Mouse (Mus musculus) thymus, postnatal 0 days (tissue): ENCODE results near the gene Upf3b. TPM values are rescaled to one million over a fixed set of nuclear protein-coding genes. Genes with fewer than 3 reads are reported as not detected.
"Not testable (repeated sequence)": the region's sequence is repeated elsewhere in the genome, so short reads cannot be mapped to it uniquely, and the experiment has no call there.

Experiments used
- DNase-seq: peaks from one replicate; pipeline ENCODE4 v3.0.0-alpha.2; 2015; ENCODE audit warnings: low spot score
- polyA plus RNA-seq: library from polyadenylated mRNA; unstranded; fragments of >200 nt; fragmentation: Nextera tagmentation; extraction: Ambion mirVana; gene quantifications from 2 replicates; pipeline ENCODE4 v1.2.1, GENCODE M21; 2015

Upf3b gene
- 21.7 and 25.0 TPM in 2 replicates for polyA plus RNA-seq

DNA sequence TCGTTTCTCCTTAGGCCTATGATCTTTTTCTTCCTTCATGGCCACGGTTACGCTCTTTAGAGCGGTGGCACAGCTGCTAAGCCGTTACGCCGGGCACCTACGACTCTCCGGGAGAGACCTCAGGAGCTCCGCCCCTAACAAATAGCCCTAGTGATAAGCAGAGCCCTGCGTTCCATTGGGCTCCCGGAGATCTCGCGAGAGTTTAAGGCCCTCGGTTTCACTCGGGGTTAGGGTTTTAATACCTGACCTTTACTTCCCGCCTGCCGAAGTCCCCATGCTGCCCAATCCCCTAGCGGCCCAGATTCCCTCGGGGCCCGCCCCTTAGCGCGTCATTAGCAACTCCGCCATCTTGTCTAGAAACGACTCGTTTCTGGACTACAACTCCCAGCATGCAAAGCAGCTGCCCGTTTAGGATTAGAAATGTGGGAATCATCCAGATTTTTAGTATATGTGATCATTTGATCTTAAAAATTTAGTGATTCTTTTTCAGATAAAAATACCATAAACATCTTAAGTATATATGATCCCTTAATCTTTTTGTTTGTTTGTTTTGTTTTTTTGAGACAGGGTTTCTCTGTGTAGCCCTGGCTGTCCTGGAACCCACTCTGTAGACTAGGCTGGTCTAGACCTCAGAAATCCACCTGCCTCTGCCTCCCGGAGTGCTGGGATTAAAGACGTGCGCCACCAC is at the start of gene Upf3b:
Gene Upf3b (minus strand): TSS at position 130 of the 688 bp plus-strand sequence.
- DNase-seq, result peak; percentile 94

DNA sequence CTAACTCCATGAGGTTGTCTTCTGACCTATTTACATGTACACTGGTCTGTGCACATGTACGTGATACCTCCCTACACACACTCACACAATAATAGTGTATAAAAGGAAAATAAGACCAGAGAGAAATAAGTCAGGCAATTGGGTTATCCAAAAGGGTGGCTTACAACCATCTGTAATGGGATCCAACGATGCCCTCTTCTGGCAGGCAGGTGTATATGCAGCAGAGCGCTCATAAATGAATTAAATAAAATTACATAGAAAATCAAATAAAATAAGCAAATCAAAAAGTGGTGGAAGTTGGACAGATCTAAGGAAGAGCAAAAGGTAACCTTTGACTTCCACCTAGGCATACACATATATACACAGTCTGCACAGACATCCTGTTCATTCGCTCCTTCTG is 47.7 kb upstream of the Upf3b start:
- DNase-seq, result peak; percentile 4

DNA sequence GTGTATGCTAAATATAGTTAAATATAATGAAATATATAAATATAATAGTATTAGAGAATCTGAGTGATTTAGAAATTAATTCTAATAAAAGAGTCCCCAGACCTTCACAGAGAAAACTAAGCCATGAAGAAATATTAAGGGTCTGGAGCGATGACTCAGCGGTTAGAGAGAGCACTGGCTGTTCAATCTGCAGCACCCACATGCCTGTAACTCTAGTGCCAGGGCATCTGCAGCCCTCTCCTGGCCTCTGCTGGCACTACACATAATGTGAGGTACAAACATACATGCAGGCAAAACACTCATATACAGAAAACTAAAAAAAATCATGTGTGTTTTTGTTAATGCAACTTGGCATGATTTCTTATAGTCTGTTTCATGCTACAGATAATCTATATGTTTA is 34.8 kb upstream of the Upf3b start:
- peak; percentile 42 for DNase-seq

DNA sequence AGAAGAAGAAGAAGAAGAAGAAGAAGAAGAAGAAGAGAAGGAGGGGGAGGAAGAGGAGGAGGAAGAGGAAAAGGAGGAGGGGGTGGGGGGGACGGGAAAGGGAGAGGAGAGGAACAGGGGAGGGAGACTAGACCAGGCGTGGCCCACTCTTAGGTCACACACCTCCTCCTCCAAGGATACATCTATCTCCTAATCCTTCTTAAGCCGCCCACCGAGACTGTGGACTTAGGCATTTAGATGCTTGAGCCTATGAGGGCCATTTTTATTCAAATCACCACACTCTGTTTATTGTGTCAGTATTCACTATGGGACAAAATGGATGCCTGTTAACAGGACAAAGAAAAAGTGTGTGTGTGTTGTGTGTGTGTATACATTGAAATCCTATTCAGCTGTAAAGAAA is 34.4 kb upstream of the Upf3b start:
- DNase-seq, result not testable (repeated sequence)

DNA sequence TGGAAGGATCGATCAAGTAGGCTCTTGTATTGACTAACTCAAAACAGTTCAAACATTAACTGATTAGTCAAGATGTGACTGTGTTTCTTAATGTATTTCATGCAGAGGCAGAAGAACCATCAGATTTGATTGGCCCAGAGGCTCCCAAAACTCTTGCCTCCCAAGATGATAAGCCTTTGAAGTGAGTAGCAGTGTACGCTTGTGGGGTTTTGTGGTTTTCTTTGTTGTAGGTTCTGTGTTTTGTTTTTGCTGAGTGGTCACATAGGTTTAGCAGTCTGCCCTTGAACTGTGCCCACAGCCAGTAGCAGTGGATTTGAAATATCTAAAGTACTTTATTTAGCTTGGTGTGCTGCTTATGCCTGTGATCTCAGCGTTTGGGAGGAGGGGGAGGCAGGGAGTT is 31.6 kb upstream of the Upf3b start:
- DNase-seq, result peak; percentile 21

DNA sequence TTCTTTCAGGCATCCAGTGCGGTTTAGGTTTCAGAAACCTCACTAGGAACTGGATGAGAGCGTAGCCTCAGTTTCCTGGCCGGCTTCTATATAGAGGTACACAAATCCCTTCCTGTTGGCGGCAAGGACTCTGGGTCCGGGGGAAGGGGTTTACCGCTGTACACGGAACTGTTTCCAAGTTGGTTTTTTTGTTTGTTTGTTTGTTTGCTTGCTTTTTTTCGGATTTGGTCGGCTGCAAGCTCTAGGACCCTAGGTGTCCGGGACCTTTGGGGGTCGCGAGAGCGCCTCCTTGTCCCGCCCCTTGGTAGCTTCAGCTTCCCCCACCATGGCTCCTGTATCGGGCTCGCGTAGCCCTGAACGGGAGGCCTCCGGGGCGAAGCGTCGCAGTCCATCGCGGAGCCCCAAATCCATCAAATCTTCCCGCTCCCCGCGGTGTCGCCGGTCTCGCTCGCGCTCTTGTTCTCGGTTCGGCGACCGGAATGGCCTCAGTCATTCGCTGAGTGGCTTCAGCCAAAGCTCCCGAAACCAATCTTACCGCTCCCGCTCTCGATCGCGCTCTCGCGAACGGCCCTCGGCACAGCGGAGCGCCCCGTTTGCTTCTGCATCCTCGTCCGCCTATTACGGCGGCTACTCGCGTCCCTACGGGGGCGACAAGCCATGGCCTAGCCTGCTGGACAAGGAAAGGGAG is 16.7 kb upstream of the Upf3b start, which contains the start of gene Nkap:
Gene Nkap (plus strand): TSS at position 125 of the 688 bp plus-strand sequence.
- DNase-seq, result peak; percentile 77

DNA sequence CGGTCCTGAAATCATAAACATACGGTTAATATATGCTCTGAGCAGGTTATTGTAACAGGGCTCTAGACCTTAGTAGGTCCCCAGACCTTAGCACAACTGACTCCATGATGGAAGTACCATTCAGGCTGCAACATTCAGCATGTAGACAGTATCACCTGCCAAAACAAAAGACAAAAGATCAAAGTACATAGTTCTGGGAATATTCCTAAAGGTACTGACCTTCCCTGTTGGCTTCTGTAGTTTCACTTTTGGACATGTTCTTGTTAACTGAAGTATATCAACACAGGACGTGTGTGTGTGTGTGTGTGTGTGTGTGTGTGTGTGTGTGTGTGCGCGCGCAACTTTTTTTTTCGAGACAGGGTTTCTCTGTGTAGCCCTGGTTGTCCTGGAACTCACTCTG is 15.4 kb upstream of the Upf3b start:
- no peak for DNase-seq

DNA sequence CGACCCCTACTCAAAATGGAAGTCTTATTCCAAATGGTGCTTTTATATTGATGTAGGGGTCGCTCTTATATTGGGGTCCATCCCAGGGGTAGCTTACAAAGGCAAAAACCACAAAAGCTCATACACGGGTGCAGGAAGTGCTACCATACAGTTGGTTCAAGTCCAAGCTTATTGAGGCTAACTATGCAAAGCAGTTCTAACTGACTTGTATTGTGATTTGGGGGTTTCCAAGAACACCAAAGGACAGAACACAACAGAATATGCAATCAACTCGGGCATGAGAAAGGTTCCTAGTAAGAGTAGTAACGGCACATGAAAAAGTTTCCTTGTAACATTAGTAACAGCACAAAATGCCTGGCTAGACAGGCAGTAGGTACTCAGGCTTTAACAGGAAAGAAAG is 10.1 kb upstream of the Upf3b start:
- no peak for DNase-seq

DNA sequence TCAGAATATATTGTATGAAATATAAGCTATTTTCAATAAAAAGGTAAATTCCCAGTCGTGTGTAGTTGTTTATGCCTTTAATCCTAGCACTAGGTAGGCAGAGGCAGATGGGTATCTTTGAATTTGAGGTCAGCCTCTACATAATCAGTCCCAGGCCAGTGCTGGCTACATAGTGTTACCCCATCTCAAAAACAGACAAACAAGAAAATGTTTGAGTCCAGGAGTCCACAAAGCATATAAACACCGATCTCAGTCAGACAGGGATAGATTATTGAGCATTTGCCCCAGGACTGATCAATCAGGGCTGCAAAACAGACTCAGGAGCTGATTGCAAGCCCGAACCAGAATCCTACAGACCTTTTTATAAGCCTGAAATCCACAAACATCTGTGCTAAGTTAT is 9.5 kb upstream of the Upf3b start:
- DNase-seq, result no peak

DNA sequence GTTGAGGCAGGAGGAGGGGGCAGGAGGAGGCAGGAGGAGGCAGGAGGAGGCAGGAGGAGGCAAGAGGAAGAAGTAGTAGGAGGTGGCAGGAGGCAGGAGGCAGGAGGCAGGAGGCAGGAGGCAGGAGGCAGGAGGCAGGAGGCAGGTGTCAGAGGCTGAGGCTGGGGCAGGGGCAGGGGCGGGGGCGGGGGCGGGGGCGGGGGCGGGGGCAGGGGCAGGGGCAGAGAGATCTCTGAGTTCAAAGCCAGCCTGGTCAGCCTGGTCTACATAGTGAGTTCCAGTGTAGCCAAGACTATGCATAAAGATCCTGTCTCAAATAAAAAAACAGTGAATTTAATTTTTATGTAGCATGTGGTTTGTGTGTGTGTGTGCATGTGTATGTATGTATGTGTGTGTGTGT is 7.0 kb upstream of the Upf3b start:
- DNase-seq, result no peak

DNA sequence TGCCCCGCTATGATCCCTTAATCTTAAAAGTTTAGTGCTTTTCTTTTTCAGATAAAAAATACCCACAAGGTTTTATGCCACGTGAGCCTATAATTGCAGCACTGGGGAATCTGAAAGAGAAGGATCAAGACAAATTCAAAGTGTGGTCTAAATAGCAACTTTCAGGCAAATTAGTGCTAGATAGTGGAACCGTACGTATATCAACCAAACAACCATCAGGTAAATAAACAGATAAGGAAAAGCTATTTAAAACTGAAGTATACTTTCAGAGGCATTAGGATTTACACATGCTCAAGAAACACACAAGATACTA is 715 bp upstream of the Upf3b start:
- DNase-seq, result no peak

DNA sequence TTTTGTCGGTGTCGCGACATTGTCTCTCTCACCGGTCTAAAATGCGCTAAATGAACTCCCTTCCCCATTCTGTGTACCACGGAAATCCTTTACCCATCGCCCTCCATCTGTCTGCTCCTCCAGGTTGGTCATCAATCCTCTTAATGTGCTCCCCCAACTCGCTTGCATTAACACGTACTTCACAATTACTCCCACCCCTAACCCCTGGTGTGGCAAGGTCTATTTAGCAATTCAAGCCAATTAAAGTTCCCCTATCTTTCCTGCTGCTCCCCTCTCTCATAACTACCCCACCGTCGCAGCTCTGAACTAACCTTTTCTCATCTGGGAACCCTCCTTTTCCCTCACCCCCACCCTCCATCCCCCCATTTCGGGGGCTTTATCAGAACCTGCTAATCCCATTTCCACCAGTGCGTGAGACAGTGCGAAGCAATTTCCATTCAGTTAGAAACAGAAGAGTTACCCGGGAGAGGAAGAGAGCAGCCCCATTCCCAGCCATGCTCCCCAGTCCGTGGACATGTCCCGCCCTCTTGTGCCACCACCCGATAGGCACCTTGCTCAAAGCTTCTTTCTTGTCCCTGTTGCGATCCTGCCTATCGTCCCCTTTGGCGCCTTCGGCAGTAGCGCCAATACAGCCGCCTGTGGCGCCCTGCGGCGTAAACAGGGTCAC is 463 bp downstream of the Upf3b start:
- DNase-seq, result no peak

DNA sequence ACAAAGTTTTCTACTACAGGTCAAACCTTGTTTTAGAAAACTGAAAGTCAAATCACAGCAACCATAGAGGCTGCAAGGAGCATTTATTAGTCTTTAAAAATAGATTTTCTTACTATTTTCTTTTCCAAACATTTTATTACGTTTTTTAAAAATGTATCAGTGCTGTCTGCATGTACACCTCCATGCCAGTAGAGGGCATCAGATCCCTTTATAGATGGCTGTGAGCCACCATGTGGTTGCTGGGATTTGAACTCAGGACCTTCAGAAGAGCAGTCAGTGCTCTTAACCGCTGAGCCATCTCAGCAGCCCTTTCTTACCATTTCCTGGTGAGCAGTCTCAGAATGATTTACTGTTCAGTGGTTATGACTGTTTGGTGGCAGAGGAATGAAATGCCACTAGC is 6.3 kb downstream of the Upf3b start:
- no peak for DNase-seq

DNA sequence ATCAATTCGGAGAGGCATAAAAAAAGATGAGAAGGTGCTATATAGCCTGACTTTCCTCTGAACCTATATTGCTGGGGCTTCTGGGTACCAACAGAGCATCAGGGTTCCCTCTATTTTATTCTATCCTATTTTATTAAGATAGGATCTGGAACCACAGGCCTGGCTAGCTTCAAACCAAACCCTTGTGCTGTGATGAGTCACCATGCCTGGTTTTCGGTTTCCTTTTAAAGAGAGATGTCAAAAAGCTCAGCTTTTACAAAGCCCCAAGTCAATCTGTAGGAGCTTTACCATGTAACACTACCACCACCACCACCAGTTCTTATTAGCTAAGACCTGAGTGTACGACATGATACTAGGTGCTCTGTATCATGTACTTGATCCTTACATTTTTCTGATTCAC is 11.4 kb downstream of the Upf3b start:
- DNase-seq, result no peak

DNA sequence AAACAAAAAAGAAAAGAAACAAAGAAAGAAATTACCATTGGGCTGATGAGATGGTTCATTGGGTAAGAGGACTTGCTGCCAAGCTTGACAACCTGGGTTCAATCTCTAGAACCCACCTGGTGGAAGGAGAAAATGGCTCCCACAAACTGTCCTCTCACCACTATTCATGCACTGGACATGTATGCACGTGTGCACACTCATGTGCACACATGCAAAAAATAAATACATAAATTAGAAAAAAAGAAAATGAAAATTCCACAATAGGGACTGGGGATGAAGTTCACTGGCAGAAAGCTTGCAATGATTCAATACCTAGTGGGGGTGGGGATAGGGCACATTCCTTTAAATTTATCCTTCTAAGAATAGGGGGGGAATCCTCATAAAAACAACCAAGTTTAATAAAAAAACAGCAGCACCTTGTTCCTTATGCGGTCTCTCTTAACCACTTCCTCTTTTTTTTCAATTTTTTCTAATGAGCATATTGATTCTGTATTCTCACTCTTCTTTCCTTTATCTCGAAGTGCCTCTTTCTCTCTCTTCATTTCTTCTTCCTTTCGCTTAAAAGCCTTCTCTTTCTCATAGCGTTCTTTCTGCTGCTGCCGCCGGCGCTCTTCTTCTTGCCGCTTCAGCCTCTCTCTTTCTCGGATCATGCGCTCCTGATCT is 14.9 kb downstream of the Upf3b start:
- DNase-seq, result no peak

DNA sequence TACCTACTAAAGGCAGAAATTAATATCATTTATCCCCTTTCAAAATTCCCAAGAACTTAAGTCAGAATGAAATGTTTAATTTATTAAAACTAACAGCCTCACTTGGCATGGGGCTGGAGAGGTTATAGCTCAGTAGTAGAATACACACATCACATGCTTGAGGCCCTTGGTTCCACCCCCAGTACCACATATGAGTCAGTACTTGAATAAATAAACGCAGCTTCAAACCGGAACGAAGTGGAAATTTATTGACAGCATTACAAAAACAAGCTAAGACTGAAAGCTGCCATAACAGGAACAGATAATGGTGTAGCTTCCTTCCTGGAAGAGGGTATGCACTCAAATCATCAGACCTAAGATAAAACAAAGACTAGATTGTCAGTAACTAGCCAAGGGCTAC is 18.7 kb downstream of the Upf3b start:
- DNase-seq, result no peak

DNA sequence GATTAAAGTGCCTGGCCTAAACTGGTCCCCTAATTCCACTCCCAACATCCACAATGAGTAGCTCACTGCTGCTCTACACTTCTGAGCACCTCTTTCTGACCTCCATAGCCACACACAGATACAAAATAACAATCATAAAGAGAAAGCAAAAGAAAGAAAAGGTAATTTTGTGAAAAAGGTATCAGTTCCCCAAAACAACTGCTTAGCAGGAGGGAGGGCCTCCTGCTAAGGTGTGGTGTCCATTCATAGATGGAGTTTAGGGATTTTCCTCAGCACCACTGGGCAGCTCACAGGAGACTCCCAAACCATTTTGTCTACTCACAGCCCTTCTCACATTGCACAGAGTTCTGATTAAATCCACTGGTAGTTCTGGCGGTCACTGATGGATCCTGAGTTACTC is 21.3 kb downstream of the Upf3b start:
- no peak for DNase-seq

DNA sequence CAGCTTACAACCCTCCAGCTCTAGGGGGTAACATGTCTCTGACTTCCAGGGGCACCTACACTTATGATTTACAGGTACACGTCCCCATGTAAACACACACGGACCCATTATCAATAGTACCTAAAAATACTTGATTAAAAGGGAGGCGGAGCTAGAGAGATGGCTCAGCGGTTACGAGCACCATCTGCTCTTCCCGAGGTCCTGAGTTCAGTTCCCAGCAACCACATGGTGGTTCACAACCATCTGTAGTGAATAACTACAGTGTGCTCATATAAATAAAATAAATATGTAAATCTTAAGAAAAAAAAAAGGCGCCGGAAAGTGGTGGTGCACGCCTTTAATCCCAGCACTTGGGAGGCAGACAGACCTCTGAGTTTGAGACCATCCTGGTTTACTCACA is 24.5 kb downstream of the Upf3b start:
- DNase-seq, result no peak

DNA sequence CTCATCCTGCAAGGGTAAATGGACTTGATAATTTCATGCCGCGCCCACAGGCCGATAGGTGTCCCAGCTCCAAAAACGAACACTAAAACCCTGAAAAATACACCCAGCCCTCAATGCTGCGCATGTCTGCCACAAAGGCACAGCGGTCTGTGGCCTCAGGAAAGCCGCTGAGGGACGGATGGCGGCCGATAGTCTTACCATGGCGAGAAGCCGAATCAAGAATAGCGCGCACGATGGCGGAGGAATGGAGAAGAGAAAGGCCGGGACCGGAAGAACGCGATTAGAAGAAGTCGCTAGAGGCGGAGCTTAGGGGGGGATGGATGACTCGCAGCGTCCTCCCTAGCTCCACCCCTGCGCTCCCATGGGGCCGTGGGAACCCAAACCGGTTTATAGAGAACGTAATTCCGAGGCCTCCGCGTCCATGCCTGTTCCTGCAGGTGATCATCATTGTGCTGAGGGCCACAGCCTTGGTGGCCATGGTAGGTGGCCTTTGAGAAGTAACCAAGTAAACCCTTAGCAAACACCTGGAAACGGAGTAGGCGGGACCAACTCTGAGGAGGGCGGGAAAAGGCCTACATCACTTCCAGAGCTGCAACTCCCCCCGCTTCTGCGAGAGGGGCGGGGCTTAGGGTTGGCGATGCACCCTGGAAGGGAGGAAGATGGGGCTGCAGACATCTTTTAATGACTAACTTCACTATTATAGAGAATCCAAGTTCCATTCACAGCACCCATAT is 25.0 kb downstream of the Upf3b start, which contains the start of gene Rpl39:
Gene Rpl39 (minus strand): TSS at position 476 of the 734 bp plus-strand sequence.
- peak; percentile 89 for DNase-seq

DNA sequence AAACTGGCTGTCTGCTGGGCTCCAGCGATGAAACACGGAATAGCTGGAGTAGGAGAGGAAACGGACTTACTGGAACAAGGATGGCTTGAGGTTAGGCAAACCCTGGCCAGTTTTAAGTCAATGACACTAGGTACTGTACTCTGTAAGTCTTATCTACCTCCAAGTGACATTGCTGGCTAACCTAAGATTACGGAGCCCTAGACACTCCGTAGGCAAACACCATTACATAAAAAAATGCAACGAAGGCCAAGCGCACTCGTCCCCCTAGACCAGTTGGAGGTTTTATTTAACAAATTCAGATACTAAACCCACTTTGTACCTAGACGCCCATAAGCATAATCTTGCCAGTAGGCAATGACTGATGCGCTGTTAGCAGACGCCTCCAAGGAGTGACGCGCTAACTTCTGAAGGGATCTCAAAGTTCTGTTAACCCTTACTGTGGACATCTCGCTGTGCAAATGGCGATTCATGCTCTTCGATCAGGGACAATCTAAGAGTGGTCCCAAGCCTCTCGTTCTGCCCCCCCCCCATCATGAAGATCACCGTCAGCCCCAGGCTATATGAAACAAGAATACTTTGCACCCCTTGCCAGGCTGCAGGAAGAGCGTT is 25.7 kb downstream of the Upf3b start:
- DNase-seq, result no peak

DNA sequence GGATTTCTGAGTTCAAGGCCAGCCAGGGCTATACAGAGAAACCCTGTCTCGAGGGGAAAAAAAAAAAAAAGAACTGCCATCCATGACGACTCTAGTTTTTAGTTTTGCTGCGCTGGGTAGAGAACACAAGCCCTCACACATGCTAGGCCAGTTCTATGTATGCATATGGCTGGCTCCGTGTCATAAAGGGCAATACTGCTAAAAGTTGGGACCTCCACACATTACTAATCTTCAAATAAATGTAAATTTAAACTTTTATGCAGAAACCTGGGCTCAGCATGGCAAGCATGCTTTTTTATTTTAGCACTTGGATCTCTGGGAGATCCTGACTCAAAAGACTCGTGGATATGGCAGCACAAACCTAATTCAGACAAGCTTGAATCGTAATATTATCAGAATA is 28.9 kb downstream of the Upf3b start:
- no peak for DNase-seq
